Mouse (Mus musculus) kidney, postnatal 4 days (tissue): ENCODE data around the gene Nfe2l1.
"Not testable (repeated sequence)": the region's sequence is repeated elsewhere in the genome, so short reads cannot be mapped to it uniquely, and the experiment has no call there.

Source experiments
- DNase-seq, 2 experiments: peaks; one replicate each; pipeline ENCODE4 v3.0.0; 2021; ENCODE audit warnings: mixed read lengths in 2 of 2

Nfe2l1 gene

GRCm38 (mm10) chr11:96829813-96830538, at the start of gene Nfe2l1:
Gene Nfe2l1, minus strand, starts transcription at chr11:96829968.
- peak; percentile 98 to 99 for DNase-seq

GRCm38 (mm10) chr11:96879359-96879758, 49.6 kb upstream of the Nfe2l1 start:
- no peak for DNase-seq

DNA sequence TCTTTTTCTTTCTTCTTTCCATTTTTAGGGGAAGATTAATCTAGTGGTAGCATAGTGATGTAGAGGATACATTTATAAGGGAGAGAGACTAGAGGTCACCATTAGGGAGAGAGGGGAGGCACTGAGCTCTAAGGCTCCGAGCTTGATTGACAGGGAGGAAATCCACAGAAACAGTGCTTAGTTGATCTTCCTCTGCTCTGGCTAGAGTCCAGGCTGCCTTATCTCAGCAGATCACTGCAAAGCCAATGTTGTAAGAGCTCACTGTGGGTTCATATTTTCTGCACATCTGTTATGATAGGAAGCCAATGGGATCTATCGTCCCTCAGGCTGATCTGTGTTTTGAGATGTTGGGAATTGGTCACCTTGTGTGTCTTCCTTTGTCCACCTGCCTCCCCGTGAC, 48.9 kb upstream of the Nfe2l1 start:
- DNase-seq: no peak

DNA sequence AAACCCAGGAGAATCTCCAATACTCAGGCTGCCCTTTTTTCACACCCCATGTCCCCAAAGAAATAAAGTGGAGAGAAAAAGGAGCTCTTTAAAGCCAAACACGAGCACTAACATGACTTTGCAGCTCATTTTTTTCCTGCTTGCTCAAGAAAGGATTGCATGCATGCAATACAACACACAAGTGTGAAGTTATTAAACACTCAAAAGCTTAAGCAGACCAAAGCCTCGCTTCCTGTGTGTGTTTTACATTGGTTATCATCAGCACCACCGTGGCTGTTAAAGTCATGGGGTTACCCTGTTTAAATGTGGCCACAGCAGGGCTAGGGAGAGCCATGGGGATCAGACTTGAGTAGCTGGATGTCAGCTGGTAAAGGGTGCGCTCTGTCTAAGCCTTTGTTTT, 47.3 kb upstream of the Nfe2l1 start:
- DNase-seq: no peak

- DNase-seq: peak in 1 of 2 experiments; percentile 48
Measured at GRCm38 (mm10) chr11:96876300-96877040, 46.7 kb upstream of the Nfe2l1 start.

DNA sequence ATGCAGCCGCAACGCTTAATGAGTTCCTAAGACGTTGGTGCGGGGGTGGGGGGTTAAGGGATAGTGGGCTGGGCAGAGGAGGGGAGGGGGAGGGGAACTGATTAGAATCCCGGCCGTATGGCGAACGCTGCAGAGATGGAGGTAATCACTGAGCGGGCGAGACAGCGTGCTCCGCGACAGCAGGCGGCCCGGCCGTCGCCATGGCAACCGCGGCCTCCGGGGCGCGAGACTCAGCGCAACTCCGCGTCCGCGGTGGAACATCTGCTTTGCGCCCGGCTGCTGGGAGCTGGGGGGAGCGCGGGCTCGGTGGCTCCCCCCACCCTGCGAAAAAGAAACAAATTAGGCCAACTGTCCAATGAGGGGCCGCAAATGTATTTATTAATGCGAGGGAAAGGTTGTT, 46.0 kb upstream of the Nfe2l1 start:
- DNase-seq: peak; percentile 84 to 90

GRCm38 (mm10) chr11:96875270-96875669, 45.5 kb upstream of the Nfe2l1 start:
- no peak for DNase-seq

GRCm38 (mm10) chr11:96873601-96874140, 43.9 kb upstream of the Nfe2l1 start:
- peak in 1 of 2 experiments; percentile 29 for DNase-seq

- DNase-seq: peak; percentile 50 to 61
Measured at GRCm38 (mm10) chr11:96872441-96873379, 42.9 kb upstream of the Nfe2l1 start.

DNA sequence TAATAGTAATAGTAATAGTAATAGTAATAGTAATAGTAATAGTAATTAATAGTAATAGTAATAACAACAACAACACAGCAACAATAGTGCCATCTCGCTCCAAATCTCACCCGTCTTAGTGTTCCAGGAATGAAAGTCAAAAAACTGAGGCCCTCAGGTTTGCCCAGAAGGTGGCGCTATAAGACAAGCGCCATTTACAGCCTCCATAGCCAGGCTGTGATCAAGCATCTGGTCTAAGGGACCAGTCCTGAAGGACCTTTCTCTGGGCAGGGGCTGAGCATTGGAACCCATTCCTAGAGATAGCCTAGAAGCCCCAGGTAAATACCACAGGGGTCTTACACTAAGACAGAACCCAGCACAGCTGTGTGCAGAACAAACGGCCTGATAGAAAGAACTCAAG, 37.4 kb upstream of the Nfe2l1 start:
- peak; percentile 80 to 85 for DNase-seq

DNA sequence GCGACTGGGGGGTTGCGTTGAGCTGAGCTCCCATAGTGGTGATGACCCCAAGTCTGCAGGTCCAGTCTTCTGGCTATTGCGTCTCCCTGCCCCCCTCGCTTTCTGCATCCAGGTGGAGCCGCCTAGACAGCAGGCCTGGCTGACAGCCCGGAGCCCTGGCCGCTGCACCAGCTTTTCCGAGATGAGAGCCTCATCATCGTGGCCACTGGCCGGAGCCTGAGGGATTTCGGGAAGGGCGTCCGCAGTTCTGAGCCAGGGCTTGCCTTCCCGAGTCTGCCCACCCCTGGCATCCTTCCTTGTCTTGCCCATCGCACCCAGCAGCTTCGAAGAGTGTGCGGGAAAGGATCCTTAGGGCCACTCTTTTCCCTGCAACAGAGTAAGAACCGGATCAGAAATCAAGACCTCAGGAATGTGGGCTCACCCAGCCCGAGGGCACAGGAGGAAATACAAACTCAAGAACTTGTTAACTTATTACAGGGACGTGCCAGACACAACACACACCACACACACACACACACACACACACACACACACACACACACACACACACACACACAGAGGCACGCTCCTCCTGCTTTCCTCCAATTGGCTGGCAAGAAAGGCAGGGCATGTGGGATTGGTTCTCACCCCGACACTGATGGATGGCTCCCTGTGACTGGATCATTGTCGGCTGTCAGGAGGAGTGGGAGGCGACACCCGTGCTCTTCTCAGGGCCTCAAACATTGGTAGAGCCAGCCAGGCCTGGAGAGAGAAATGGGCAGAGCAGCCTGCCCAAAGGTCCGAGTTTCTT, 33.6 kb upstream of the Nfe2l1 start:
- peak; percentile 66 to 76 for DNase-seq

DNA sequence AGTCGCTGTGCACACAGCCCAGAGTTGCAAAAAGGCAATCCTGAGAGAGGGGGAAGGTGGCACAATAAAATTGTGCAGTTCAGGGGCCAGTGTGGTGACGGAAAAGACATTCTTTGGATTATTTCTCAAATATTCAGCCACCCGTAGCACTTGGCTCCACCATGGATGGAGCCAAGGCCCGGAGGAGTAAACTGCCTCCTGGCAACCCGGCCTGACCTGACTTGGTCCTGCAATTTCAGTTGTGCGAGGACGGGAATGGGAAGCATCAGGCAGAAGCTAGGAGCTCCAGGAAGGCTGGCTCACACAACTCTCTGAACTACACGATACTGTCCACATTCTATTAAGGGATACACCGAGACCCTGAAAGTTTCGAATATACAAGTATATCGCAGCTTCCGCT, 32.8 kb upstream of the Nfe2l1 start:
- peak; percentile 34 to 51 for DNase-seq

DNA sequence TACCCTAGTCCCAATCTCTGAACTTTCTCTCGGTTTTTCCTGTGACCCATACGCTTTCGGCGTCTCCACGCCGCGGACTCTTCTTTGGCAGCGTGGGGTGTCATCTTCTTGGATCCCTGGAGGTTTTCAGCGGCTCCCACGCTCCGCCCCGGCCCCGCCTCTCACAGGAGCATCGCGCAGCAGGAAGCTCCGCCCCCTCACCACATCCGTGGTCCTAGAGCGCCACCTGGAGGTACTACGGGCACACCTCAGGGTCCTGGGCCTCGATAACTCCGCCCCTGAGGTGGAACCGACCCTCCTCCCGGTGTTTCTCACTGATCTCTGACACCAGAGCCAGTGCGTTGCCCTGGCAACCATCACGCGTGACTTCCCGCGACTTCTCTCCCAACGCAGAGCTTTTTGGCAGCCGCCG, 32.1 kb upstream of the Nfe2l1 start:
- DNase-seq: peak; percentile 96 to 97

DNA sequence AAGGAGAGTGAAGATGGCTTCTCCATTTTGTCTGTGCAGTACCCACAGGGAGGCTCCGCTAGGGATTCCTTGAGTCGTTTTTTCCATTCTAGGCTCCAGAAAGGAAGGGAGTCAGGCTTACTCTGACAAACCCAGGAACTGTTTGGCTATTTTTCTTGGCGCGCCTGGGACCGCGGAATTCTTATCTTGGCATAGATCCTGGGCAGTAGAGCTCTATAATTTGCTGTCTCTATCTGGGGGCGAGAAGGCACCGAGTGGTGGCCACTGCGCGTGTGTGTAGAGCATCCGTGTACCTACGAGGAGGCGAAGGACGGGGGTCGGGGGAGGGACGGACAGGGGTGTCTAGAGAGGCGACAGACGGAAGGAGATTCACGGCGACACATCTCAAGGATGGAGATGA, 31.7 kb upstream of the Nfe2l1 start:
- peak; percentile 63 to 75 for DNase-seq

- DNase-seq: peak; percentile 93 to 94
Measured at GRCm38 (mm10) chr11:96860564-96860963, 30.8 kb upstream of the Nfe2l1 start.

DNA sequence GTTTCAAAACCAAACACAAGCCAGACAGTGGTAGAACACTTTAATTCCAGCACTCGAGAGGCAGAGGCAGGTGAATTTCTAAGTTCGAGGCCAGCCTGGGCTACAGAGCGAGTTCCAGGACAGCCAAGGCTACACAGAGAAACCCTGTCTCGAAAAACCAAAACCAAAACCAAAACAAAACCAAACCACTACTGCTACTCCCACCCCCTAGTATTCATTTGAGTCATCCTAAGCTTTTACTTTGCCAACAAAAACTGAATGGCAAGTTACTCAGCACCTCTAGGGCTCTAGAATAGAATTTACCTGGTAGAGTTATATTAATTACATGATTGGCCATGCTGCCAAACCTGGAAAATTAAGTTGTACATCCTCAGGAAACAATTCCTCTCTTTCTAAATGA, 29.9 kb upstream of the Nfe2l1 start:
- no peak for DNase-seq

- DNase-seq: no peak
Measured at GRCm38 (mm10) chr11:96857446-96857845, 27.7 kb upstream of the Nfe2l1 start.

- peak; percentile 78 to 85 for DNase-seq
Measured at GRCm38 (mm10) chr11:96849681-96850467, 20.1 kb upstream of the Nfe2l1 start, which contains the start of gene Copz2. Gene Copz2, plus strand, starts transcription at chr11:96849870.

DNA sequence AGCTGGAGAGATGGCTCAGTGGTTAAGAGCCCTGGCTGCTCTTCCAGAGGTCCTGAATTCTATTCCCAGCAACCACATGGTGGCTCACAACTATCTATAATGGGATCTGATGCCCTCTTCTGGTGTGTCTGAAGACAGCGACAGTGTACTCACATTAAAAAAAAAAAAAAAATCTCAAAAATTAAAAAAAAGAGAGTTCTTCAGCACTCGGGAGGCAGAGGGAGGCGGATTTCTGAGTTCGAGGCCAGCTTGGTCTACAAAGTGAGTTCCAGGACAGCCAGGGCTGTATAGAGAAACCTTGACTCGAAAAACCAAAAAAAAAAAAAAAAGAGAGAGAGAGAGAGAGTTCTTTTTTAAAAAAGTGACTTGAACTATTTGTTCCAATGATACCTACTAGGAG, 19.4 kb upstream of the Nfe2l1 start:
- DNase-seq: not testable (repeated sequence)

DNA sequence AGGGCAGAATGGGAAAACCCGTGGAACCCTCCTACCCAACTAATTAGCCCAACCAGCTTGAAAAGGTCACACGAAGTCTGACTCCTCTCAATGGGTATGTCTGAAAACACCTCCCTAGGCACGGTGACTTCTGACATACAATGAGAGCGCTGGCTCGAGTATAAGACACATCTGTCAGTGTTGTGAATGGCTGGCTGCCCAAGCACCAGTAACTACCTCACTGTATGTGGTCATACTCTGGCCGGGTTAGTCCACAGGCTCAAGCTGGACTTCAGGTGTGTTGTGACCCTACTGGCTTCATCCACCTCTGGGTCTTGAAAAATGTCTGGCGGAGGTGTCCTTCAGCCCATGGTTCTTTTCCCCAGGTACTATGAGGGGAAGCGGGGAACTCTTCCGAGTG, 18.9 kb upstream of the Nfe2l1 start:
- no peak for DNase-seq

DNA sequence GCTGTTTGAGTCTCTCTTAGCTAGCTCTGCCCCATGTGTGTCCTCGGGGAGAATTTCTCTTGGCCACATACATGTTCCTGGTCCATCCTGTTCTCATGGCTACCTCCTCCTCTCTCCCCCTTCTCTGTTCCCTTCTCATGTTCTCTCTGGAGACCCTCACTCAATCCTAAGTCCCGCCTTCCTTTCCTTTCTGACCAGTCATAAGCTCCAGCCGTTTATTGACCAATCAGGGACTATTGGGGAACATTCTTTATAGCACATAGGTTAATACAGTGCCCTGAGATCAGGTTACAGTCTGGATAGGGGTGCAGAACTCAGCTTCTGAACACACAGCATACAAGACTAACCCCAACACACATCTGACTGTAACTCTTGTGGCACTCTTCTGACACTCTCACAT, 17.5 kb upstream of the Nfe2l1 start:
- DNase-seq: no peak
